Mouse (Mus musculus): ENCODE data around the gene Speer4a.
A peak's percentile ranks its signal among the peaks of the same experiment; 100 is the strongest.
"Not testable (repeated sequence)": the region's sequence is repeated elsewhere in the genome, so short reads cannot be mapped to it uniquely, and the experiment has no call there.

Speer4a gene

GRCm38 (mm10) chr5:26039458-26039857 is at the start of gene Speer4a:
TSS of gene Speer4a (minus strand) at chr5:26039558.
- not testable (repeated sequence) for DNase-seq (ENCODE audit: low spot score in 2 of 2)

- not testable (repeated sequence) for DNase-seq (ENCODE audit: low spot score in 2 of 2)
Measured at GRCm38 (mm10) chr5:26079023-26079422, 39.7 kb upstream of the Speer4a start.

GRCm38 (mm10) chr5:26070716-26071115 is 31.4 kb upstream of the Speer4a start:
- no peak for DNase-seq (ENCODE audit: low spot score in 2 of 2)

- not testable (repeated sequence) for DNase-seq (ENCODE audit: low spot score in 2 of 2)
Measured at GRCm38 (mm10) chr5:26058481-26058880, 19.1 kb upstream of the Speer4a start, which contains the start of gene Gm7347. TSS of gene Gm7347 (minus strand) at chr5:26058581.

- DNase-seq (ENCODE audit: low spot score in 2 of 2) = not testable (repeated sequence)
Measured at GRCm38 (mm10) chr5:26022816-26023215, 16.5 kb downstream of the Speer4a start, which contains the start of gene Gm5862. TSS of gene Gm5862 (minus strand) at chr5:26022916.

GRCm38 (mm10) chr5:26007697-26008096 is 31.7 kb downstream of the Speer4a start:
- DNase-seq (ENCODE audit: low spot score in 2 of 2) = not testable (repeated sequence)

GRCm38 (mm10) chr5:26006937-26007695 is 32.2 kb downstream of the Speer4a start:
- peak; percentile 9 to 11 for DNase-seq (ENCODE audit: low spot score in 2 of 2)

- not testable (repeated sequence) for DNase-seq (ENCODE audit: low spot score in 2 of 2)
Measured at GRCm38 (mm10) chr5:26004698-26005097, 34.7 kb downstream of the Speer4a start, which contains the start of gene Gm1979. TSS of gene Gm1979 (minus strand) at chr5:26004798.

GRCm38 (mm10) chr5:25988550-25988949 is 50.8 kb downstream of the Speer4a start, which contains the start of gene Gm21698:
TSS of gene Gm21698 (minus strand) at chr5:25988650.
- DNase-seq (ENCODE audit: low spot score in 2 of 2) = not testable (repeated sequence)

Data from frontal cortex, postnatal 36 days (tissue).